8 mouse cellular contexts compared by ENCODE assay signal in the genomic region with DNA sequence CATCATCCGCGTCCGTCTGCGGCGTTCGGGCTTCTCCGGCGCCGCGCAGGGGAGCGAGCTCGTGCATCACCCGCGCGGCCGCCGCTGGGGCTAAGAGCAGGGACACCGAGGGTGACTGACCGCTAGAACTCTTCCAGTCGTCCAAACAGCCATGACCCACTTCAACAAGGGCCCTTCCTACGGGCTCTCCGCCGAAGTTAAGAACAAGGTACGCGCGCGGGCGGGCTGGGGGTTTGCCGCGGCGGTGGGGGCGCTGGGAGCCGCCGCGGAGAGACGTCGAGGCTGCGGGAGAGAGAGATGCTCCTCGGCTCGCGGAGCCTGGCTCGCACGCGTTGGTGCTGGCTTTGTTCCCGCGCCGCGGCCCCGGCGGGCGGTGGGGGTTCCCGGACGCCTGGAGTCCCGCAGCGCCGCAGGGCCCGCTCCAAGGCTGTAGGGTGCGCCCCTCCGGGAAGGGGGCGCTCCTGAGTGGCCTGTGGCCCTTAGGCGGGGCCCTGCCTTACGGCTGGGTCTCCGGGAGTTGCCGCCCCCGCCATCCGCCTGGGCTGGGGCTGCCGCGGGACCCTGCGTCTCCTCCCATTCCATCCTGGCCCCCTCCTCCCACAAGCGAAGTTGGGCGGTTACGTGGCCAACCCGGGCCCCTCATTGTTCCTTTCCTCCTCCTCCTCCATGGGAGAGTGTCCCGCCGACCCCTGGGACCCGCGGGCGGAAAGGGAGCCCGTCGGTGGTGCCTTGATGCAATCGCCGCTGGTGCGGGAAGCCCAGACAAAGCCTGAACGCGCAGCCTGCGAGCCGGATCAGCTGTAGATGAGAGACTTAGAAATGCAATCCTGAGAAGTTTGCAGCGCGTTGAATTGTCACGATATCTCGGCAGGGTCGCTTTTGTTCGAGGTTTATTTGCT. TPM values are rescaled to one million over a fixed set of nuclear protein-coding genes. Genes with fewer than 3 reads are reported as not detected.
A peak's percentile ranks its signal among the peaks of the same experiment; 100 is the strongest.
DNase-seq lines count a peak whose midpoint lies in the region; ATAC-seq lines count a peak whose summit lies in the region.

No protein-coding gene starts in this region.

- WGBS in intestine, embryonic 14.5 days: under 1% methylated on average over 89 of the region's 93 CpGs
- under 1% methylated on average over 91 of the region's 93 CpGs for WGBS in midbrain, embryonic 10.5 days

- peak; percentile 85 for ATAC-seq in intestine, embryonic 14.5 days (replicated peaks; ENCODE audit: low FRiP score, low TSS enrichment, low read depth)
- no peak; the same call in 1 of the 2 replicates for ATAC-seq in monocyte, adult 5-6 weeks (replicated peaks; ENCODE audit: insufficient number of reproducible peaks, low FRiP score, low TSS enrichment, poor library complexity, severe bottlenecking)

- H3K9ac ChIP-seq in intestine, embryonic 14.5 days (ENCODE audit: low read length): peak overlapping the region; percentile 98

- DNase-seq in adrenal gland, adult 8-10 months: peak; percentile 69
- peak; percentile 90 for DNase-seq in embryo, embryonic 11 days
- peak; percentile 81 for DNase-seq in gastrocnemius, postnatal 14 days
- DNase-seq in intestine, embryonic 14.5 days (ENCODE audit: low spot score): peak; percentile 92
- peak; percentile 54 to 62 for DNase-seq in left cerebral cortex, postnatal 36 days (ENCODE audit: low spot score in 2 of 2)
- peak; percentile 86 for DNase-seq in midbrain, embryonic 10.5 days (ENCODE audit: low spot score)
- peak; percentile 36 for DNase-seq in skeletal muscle tissue, adult 2 months (ENCODE audit: low read depth, low spot score)

- peaks cover 34% of the 10 kb centered on the region for H3K4me1 ChIP-seq in intestine, embryonic 14.5 days (replicated peaks; ENCODE audit: control insufficient read depth, insufficient read depth, low read length)
- peaks cover 53% of the 10 kb centered on the region for H3K4me1 ChIP-seq in midbrain, embryonic 10.5 days

- peak overlapping the region; percentile 85 for H3K4me2 ChIP-seq in intestine, embryonic 14.5 days (ENCODE audit: low read length)

- intact Hi-C loops in gastrocnemius, postnatal 14 days (cut with DNase I; ENCODE audit: low total_unique reads): loop anchor here (5.0 kb wide), 1 partner anchor 70 kb away; no protein-coding TSS in a partner anchor
- intact Hi-C loops in left cerebral cortex, postnatal 36 days (cut with DNase I): loop anchor here (5.0 kb wide), 4 partner anchors 60 to 115 kb away; no protein-coding TSS in a partner anchor

- no peaks in the 10 kb centered on the region for H3K9me3 ChIP-seq in intestine, embryonic 14.5 days (ENCODE audit: control insufficient read depth, low read length)
- H3K9me3 ChIP-seq in midbrain, embryonic 10.5 days (replicated peaks): no peaks in the 10 kb centered on the region

- no peaks in the 10 kb centered on the region for H3K27me3 ChIP-seq in intestine, embryonic 14.5 days (replicated peaks; ENCODE audit: control insufficient read depth, insufficient read depth, low read length)
- peaks cover 24% of the 10 kb centered on the region for H3K27me3 ChIP-seq in midbrain, embryonic 10.5 days (ENCODE audit: low read depth, poor library complexity, severe bottlenecking)

- H3K4me3 ChIP-seq in intestine, embryonic 14.5 days (ENCODE audit: low read depth, low read length): peak overlapping the region; percentile 92
- H3K4me3 ChIP-seq in midbrain, embryonic 10.5 days: peak overlapping the region; percentile 92

- H3K27ac ChIP-seq in intestine, embryonic 14.5 days (ENCODE audit: low read depth): peak overlapping the region; percentile 99
- H3K27ac ChIP-seq in midbrain, embryonic 10.5 days (replicated peaks): peak overlapping the region; percentile 100

- no peaks in the 10 kb centered on the region for H3K36me3 ChIP-seq in intestine, embryonic 14.5 days (ENCODE audit: control insufficient read depth, insufficient read depth, low read length)
- H3K36me3 ChIP-seq in midbrain, embryonic 10.5 days: peaks cover 9% of the 10 kb centered on the region; the same call in 1 of the 2 replicates

RNA-seq across cellular contexts. Expression of gene Cnn3, which starts 0.6 kb away (rescaled TPM):
- total RNA-seq in adrenal gland, adult 8-10 months (2022): 100 to 1,000 TPM; 268 to 287 (median 284) TPM
- total RNA-seq in gastrocnemius, postnatal 14 days (2021): 10 to 100 TPM; 54.0 to 64.5 TPM
- polyA plus RNA-seq in intestine, embryonic 14.5 days (2014; fragmentation: Nextera tagmentation; extraction: Ambion mirVana): 567 and 699 TPM in 2 replicates
- 10 to 100 TPM; 63.0 to 67.5 TPM for total RNA-seq in left cerebral cortex, postnatal 36 days (2021)
- 947 and 1,037 TPM in 2 replicates for polyA plus RNA-seq in midbrain, embryonic 10.5 days (2016; fragmentation: Nextera tagmentation; extraction: Ambion mirVana)
- total RNA-seq in monocyte, adult 5-6 weeks (2017): 5.2 to 37.7 TPM (median 7.7 TPM) in 3 replicates

Comparison
In these comparisons a context has a peak if more than half of its experiments do, and no peak if none do; other contexts are left out.
1. DNase-seq: peak in every context shown above with its lines; median percentile 92 in intestine, embryonic 14.5 days; 90 in embryo, embryonic 11 days; 86 in midbrain, embryonic 10.5 days; 81 in gastrocnemius, postnatal 14 days; 69 in adrenal gland, adult 8-10 months; 58 in left cerebral cortex, postnatal 36 days; 36 in skeletal muscle tissue, adult 2 months.